Mouse (Mus musculus) CD4-positive helper T cell, adult 2 months (primary cell): ENCODE results near the gene Rftn1.

Experiments
- DNase-seq: peaks from one replicate; pipeline ENCODE4 v3.0.0-alpha.2; 2012; ENCODE audit warnings: low read depth, missing footprints, low spot score

Gene Rftn1

GRCm38 (mm10) chr17:50172795-50173194, 17.7 kb downstream of the Rftn1 start:
- DNase-seq = no peak

- DNase-seq = no peak
Measured at GRCm38 (mm10) chr17:50170935-50171545, 19.4 kb downstream of the Rftn1 start.

DNA sequence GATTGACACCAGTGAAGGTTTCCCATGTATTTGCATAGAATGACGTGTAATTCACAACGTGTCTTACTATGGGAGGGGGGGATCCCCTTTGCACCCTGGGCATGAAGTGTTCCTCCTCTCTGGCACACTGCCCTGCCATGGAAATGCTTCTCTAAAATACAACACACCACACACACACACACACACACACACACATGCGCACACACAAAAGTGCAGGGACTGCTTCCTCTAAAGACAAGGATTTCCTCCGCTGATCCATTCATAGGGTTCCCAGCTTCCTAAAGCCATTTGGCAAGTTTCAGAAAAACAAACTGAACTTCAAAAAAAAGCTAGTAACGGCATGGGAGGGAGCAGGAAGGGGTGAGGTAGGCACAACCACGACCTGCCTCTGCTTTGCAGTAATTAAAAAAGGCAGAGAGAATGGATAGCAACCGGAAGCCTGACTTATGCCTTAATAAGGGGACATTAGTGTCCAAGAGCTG, 20.5 kb downstream of the Rftn1 start:
- DNase-seq = peak; percentile 29

DNA sequence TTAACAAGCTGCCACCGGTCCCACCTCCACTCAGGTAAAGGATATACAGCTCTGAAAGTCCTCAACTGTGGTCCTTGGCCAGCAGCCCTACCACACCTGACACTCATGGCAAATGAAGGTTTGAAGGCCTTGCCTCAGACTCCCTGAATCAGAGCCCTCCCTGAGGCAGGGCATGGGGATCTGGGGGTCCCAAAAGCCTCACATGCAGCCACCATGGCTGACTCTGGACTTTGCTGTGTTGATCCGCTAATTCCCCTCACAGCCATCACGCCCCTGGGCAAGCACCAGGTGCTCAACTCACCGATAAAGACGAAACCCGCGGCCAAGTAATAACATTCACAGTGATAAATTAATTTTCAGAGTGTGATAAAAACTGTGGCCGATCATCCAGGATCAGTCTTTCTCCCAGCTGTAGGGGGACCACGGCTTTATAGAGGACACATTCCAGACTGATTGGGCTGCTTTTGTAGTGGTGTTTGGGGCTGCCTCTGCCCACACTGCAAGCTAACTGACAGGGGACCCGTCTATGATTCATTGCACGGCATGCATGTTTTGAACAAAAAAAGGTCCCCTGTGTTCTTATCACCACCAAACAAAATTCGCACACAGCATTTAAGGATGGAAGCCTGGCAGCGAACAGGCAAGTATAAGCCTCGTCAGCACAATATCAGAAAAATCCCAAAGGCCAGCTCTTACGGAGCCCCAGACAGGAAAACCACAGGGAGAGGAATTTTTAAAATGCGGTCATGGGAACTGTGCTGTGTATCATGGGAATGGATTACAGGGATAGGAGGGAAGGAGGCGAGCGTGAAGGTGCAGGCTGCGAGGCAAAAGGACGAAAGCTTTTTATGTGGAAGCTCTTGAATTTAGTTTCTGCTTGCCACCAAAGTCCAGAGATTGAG, 29.3 kb downstream of the Rftn1 start:
- DNase-seq = no peak

DNA sequence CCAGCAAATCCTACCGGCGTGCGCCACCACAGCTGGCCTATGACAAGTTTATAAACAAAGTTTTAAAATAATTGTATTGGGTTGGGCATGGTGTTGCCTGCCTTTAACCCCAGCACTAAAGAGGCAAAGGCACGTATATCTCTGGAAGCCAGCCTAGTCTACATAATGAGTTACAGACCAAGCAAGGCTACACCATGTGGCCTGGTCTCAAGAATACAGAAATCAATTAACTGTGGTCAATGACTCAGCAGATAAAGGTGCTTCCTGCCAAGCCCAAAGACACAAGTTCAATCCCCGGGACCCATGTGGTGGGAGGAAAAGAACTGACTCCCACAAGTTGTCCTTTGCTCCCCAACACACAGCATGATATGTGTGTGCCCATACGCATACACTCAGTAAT, 30.1 kb downstream of the Rftn1 start:
- no peak for DNase-seq

DNA sequence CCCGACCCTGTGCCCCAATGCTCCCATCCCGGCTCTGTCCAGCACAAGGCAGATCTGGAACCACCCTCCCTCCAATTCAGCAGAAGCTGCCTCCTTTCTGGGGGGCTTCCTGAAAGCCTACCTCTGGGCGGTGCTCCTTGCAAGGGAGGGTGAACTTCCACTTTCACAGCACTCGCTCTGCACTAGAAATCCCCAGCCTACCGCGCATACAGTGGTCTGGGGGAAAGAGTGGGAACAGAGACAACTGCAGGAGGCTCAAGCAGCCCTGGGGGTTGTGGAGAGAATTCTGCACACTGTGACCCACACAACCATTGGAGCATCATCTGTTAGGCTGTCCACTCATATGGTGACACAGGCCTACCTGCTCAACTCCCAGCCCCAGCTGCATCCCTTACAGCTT, 30.7 kb downstream of the Rftn1 start:
- DNase-seq = no peak

- peak; percentile 82 for DNase-seq
Measured at GRCm38 (mm10) chr17:50158565-50158964, 31.9 kb downstream of the Rftn1 start.

DNA sequence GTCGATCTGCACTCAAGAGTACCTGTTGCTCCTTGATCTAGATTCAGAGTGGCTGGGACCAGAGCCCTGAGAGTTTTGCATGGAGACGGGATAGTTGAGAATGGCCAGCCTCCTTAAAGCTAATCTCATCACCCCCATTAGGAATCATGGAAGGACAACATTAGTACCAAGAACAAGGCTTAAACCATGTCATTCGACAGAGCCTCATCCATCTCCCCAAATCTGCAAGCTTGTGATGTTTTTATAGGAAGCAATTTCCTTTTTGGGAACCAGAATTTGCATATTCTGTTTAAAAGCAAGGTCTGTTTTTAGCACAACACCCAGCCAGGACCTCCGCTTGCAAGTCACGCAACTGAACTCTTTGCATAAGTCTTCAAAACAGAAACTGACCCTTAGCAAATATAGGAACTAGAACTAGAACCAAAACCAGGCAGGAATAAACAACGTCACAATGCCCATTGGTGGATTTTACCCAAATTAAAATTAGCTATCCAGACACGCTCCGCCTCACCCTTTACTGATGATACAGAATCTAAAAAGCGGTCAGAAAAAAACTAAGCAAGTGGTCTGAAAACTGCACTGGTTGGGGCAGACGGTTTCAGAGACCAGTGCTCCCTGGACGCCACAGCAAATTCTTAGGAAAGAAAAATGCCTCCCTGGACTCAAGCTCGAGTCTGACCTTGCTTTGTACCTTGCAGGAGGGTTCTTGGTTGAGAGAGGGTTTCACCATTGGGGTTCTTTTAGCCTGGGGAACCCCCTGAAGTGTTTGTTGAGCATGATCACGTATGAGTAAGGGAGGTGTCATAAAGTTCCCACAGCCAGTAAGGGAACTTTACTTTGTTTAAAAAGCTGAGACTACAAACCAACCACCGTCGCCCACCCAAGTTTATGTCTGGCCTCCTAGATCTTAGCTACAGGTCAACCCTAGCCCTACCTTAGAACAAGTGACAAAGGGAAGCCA, 33.0 kb downstream of the Rftn1 start:
- DNase-seq = no peak

DNA sequence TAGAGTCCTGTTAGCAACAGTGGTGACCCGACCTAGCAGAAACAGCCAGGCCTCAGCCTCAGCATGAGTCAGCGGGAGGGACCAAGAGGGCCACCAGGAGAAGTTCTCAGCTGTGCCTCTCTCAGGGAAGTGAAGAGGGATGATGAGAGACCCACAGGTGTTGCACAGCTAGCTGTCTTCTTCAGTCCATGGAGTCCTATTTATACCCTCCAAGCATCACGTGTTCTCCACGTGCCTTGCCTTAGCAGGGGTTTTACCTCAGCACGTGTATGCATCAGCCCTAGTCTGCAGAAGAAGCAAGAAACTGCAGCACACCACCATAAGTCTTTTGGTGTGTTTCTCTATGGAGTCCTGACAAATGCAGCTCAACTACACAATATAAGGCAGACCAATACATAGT, 38.4 kb downstream of the Rftn1 start:
- no peak for DNase-seq

GRCm38 (mm10) chr17:50151208-50151723, 39.2 kb downstream of the Rftn1 start:
- DNase-seq = no peak

DNA sequence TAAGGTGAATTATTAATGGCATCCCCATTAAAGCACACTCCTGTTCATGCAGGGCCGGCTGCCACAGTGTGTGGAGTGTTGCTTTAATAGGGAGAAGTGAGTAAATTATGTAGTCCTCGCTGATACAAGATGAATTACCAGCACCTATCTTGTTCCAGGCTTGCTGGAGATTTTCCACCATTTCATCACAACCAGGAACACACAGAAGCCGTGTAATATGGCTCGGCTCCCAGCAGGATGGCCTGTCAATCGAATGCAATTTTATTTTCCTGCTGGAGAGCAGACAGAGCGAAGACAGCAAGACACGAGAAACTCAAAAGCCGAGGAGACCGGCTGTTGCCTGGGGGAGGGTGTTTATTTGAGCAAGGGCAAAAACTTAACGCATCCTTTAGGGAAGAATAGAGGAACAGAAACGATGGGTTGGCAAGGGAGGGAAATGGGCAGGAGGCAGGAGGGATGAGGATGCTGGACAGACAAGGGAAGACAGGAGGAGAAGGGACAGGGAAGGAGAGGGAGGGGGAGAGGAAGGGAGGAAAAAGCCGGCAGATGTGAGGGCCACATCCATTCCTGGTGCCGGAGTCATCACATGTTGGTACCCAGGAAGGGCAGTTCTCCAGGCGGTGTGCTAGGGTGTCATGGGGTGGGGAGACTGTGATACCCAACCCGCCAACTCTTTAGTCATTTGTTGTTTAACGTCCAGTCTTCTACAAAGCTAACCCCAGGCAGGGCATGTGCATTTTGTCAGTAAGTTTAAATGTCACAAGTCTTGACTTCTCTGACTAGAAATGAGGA, 39.9 kb downstream of the Rftn1 start:
- DNase-seq = no peak

DNA sequence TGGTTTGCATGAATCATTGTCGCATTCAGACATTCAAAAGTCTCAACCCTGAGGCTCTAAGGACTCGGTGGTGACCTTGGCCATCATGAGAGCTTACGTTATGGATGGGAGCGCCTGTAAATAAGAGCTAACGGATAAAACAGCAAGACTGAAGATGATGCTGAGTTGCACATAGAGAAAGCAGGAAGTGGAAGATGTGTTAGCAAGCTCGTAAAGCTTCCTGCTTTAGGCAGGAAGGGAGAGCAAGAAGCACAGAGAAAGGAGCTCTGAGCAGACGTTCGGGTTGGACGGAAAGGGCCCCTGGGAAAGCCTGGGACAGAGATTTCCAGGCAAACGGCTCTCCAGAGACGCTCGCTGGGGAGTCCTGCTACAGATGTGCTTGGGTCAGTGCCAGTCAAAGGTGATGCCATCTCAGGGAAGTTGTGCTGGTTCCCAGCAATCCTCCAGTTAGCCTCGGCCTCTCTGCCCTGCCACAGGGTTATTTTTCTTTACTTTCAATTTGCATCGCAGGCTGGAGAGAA, 40.7 kb downstream of the Rftn1 start:
- peak; percentile 39 for DNase-seq

- DNase-seq = peak; percentile 66
Measured at GRCm38 (mm10) chr17:50147831-50148587, 42.5 kb downstream of the Rftn1 start.

- no peak for DNase-seq
Measured at GRCm38 (mm10) chr17:50143354-50143753, 47.1 kb downstream of the Rftn1 start.

- peak; percentile 12 for DNase-seq
Measured at GRCm38 (mm10) chr17:50142553-50142952, 47.9 kb downstream of the Rftn1 start.

DNA sequence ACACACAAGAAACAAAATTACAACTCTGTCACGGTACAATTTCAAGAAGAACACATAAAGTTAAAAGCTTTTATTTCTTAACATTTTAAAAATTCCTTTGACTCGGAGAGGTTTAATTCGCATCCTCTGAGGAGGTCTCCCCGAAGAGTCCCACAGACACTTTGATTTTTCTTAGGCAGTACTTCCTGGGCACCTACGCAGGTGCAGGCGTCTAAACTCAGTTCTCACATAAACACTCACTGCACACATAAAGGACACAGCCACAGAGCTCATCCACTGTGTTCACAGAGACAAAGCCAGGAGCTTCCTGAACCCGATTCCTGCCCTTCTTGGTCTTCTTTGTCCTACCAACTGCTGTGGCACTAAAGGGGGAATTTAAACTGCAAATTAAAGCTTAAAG, 48.3 kb downstream of the Rftn1 start:
- DNase-seq = no peak

GRCm38 (mm10) chr17:50136060-50136459, 54.4 kb downstream of the Rftn1 start:
- peak; percentile 84 for DNase-seq

GRCm38 (mm10) chr17:50135466-50135865, 55.0 kb downstream of the Rftn1 start:
- no peak for DNase-seq

DNA sequence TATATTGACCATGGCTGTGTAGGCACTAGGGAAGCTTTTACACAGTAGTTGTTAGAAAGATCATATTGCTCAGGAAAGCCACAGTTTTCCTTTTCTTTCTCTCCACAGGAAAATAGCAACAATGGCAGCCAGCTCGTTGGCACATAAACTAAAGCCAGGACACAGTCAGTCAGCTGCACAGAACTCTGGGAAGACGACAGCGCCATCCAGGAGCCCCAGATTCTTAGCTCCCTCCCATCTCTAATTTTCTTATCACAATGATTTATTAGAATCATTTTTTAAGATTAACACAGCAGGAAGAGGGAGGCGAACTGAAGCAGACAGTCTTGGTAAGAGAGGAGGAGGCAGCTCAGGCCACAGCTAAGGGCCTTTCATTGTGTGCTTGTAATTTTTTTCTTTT, 58.8 kb downstream of the Rftn1 start:
- no peak for DNase-seq

- no peak for DNase-seq
Measured at GRCm38 (mm10) chr17:50130421-50130820, 60.1 kb downstream of the Rftn1 start.
